Mouse (Mus musculus) retina, postnatal 7 days (tissue): ENCODE measurements around the gene Map4k4.

Experiments used
- DNase-seq: peaks from one replicate; pipeline ENCODE4 v3.0.0-alpha.2; 2012; ENCODE audit warnings: low read depth, low spot score

Map4k4 gene

GRCm38 (mm10) chr1:40033315-40033714, 132.6 kb downstream of the Map4k4 start:
- DNase-seq, result no peak

GRCm38 (mm10) chr1:40033743-40034420, 133.2 kb downstream of the Map4k4 start:
- no peak for DNase-seq

DNA sequence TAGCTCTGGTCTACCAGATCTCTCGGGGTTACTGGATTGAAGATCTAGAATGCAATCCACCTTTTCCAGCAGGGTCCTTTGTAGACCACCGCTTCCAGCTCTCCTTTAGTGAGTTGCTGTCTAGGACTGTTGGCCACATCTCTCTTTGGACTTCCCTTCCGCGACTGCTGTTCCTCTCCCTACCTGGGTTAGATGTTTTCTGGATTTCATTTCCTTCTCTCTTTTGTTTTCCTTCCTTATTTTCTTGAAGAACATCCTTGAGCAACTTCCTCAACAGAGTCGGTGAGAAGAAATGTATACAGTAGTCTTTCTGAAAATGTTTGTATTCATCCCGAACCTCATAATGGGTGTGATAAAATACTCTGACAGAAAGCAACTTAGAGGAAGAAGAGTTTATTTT, 137.1 kb downstream of the Map4k4 start:
- no peak for DNase-seq

DNA sequence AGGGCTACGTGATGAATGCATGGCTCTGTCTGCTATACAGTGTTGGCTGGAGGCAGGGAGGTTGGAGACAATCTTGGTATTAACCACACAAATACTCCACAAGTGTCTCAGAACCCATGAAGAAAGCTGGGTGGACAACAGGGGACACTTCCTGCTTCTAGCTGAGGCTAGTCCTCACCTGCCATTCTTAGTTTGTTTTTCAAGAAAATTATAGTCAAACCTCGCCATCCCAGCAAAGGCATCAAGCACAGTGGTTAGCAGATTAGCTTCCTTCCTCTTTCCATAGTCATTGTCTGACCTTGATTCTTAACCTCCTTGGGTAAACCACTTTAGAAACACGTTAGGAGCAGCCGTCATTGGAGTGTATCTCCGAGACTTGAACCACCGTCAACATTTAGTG, 145.0 kb downstream of the Map4k4 start:
- no peak for DNase-seq

GRCm38 (mm10) chr1:40046600-40046999, 145.9 kb downstream of the Map4k4 start:
- DNase-seq, result no peak

DNA sequence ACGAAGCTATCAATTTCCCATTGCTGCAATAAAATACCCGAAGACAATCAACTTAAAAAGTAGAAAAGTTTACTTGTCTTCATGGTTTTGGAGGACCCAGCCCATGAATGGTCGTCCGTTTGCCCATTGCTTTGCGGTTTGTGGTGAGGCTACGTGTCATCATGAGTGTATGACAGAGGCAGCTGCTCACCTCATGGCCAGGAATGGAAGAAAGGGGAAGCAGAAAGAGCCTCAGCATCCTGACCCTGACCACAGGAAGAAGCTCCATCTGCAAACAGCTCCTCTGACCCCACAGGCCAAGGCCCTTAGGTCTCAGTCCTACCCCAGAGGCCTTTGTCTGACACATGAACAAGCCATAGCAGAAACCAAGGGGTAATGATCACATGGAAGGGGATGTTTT, 150.4 kb downstream of the Map4k4 start:
- no peak for DNase-seq

- no peak for DNase-seq
Observed at GRCm38 (mm10) chr1:40052156-40052555, 151.4 kb downstream of the Map4k4 start.

GRCm38 (mm10) chr1:40053071-40053470, 152.4 kb downstream of the Map4k4 start:
- DNase-seq, result no peak

DNA sequence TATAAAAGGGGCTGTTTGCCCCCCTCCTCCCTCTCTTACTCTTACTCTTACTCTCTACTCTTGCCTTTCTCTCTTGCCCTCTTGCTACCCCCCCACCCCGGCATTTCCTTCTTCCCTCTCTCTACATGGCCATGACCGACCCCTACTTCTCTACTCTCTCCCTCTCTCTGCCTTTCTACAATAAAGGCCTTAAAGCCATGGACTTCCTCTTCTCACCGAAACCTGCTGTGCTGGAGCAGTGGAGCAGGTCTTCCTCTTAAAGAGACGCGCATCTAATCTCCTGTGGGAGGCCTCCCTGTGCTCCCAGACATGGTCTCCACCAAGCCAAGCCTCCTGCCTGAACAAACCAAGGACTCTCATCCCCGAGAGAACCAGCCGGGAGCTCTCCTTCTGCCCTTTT, 154.3 kb downstream of the Map4k4 start:
- no peak for DNase-seq

DNA sequence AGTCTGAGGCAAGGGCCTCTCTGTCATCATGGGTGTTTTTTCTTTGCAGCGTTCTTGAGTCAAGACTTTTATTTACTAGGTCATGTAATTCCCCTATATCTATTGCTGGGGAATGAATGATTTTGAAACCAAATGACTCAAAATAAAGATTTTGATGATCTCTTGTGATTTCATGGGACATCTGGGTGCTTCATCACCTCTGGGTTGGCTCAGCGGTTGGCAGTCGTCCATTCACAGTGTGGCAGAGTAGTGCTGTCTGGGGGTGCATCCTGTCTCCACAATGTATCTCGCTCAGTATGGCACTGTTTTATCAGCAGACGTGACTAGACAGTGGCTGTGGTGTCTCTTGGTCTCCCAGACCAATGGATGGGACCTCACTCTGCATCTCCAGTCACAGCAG, 155.2 kb downstream of the Map4k4 start:
- DNase-seq, result no peak

- no peak for DNase-seq
Observed at GRCm38 (mm10) chr1:40057351-40057750, 156.6 kb downstream of the Map4k4 start.

- DNase-seq, result no peak
Observed at GRCm38 (mm10) chr1:40058013-40058412, 157.3 kb downstream of the Map4k4 start.

GRCm38 (mm10) chr1:40059122-40059774, 158.5 kb downstream of the Map4k4 start:
- DNase-seq, result no peak

DNA sequence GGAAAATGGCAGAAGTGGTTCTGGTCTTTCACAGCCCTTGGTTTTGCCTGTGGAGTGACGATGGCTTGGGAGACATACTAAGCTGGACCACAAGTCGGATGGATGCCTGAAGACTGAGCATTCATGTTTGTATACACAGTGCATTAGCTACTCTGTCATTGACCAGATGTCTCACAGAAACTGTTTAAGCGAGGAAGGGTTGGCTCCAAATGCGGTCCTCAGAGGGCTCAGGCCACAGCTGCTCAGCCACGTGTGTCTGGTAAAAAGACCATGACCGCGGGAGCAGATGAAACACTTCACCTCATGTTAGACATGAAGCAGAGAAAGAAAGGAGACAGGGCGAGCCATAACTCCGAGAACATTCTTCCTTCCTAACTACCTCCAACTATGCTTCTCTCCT, 160.6 kb downstream of the Map4k4 start:
- no peak for DNase-seq

- DNase-seq, result no peak
Observed at GRCm38 (mm10) chr1:40063409-40063808, 162.7 kb downstream of the Map4k4 start.

- DNase-seq, result no peak
Observed at GRCm38 (mm10) chr1:40064508-40064907, 163.8 kb downstream of the Map4k4 start.

- no peak for DNase-seq
Observed at GRCm38 (mm10) chr1:40072558-40072957, 171.8 kb downstream of the Map4k4 start.

DNA sequence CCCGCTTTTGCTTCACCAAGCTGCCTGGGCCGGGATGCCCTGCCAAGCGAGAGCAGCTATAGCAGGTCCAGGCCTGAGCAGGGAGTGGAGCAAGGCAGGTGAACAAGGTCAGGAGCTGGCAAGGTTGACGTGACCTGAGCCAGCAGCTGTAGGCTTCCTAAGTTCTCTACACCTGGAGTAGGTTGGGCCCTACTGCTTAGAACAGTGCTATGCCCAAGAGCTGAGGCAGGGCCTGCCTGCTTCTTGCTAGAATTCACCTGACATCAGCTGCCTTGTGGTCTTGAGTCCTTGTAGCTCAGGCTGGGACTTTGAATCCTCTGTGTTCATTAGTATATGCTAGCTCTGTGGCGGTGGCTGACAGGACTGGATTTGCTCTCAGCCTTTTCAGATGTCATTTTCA, 173.1 kb downstream of the Map4k4 start, which contains the start of gene Il1r2:
Il1r2 (plus strand) TSS at position 301 of the 400 bp plus-strand sequence.
- no peak for DNase-seq
